Mouse (Mus musculus): ENCODE data around the gene Mepce.

- no peak for TF ChIP-seq CHD2 (IDR thresholded peaks at IDR 0.05; ENCODE audit: low read depth, low read length)
- no peak for TF ChIP-seq HCFC1 (IDR thresholded peaks at IDR 0.05; ENCODE audit: borderline replicate concordance, insufficient read depth, low read length)
- no peak for TF ChIP-seq ZC3H11A (IDR thresholded peaks at IDR 0.05; ENCODE audit: borderline replicate concordance, low read depth, low read length)
Observed at GRCm38 (mm10) chr5:137779053-137779933, 8.2 kb downstream of the Mepce start.

All from ES-E14 (cell line).